Mouse (Mus musculus) right cerebral cortex, postnatal 14 days (tissue): ENCODE results near the gene Trim39.
A peak's percentile ranks its signal among the peaks of the same experiment; 100 is the strongest.

Experiments used
- DNase-seq: peaks from one replicate; pipeline ENCODE4 v3.0.0; 2022

Gene Trim39

DNA sequence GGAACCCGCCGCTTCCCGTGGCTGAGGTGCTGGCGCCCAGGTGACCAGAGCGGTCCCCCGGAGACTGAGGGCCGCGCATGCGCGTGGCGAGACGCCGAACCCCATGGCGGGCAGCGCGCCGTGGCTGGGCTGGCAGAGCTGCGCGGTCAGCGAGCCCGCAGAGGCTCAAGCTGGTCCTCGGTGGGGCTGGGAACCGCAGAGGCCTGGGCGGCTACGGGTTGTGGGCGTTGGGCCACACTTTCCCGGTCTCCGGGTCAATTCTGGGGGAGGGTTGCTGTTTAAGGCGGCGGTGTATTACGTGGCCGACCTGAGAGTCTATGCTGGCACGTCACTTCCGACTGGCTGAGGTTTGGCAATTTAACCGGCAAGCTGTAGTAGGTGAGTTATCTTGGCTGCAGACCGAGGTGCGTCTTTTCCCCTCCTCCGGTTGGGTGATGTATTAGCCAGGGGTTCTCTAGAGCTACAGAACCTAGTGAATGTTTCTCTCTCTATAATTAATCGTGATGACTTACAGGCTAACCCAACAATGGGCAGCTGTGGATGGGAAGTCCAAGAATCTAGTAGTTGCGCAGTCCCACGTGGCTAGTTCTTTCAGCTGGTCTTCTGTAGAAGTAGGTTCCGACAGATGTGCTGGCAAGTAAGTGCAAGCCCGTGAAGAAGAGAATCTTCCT, at the start of gene Trim39:
Trim39 (minus strand) TSS at position 662 of the 671 bp plus-strand sequence.
- no peak for DNase-seq

- DNase-seq, result no peak
Observed at GRCm38 (mm10) chr17:36315689-36316253, 43.7 kb upstream of the Trim39 start.

DNA sequence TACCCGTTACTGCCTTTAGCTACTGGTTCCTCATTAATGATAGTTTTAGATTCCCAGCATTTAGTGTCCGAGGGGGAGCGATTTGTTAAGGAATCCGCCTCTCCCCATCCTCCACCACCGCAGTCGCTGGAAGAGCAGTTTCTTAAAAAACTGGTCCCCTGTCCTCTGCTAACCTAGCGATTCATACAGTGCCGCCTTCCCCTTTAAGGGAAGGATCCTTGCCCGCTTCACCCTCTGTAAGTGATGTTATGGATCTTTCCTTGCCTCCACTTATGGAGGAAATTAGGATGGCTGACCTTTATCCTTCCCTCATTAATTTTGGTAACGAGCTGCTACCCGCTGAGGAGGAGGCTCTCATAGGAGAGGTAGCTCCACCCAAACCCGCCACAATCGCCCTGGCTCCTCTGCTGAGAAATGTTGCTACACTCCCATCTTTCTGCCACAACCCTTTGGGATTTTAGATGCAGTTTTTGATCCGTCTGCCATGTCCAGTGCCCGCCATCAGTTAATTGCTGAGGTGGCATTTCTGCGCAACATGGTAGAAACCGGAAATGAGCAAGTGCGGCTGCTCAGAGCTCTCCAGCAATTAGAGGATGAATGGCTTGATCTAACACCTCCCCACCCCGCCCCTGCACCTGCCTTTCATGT, 43.1 kb upstream of the Trim39 start:
- DNase-seq, result peak; percentile 61

DNA sequence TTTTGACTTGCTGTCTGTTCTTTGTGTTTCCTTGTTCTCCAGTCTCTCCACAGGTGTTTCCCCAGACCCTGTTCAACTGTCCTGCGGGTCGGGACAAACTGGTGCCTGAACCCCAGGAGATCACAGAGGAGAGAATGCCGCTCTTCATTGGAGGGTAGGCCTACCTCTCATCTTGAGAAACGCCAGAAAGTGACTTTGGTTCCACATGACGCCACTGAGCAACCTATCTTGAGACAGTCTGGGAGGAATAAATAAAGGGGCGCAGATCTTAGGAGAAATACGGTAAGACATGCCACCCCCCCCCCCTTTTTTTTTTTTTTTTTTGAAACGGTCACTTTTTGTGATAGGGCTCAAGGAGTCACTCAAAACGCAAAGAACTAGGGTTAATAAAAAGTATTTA, 42.5 kb upstream of the Trim39 start:
- DNase-seq, result no peak

DNA sequence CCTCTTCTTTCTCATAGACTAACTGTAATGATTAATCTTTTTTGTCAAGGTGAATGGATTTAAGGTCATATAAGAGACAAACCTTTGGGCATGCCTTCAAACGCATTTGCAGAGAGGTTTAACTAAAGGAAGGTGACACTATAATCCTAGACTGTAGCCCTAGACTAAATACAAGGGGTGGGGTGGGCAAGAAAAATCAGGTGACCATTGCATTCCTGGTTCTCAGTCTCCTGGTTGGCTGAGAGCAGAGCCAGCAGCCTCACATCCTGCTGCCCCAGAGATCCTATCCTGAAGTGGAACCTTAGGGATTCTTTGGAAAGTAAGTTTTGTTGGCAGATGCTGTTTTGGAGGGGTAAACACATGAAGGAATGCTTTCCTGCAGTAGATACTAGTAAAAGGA, 37.2 kb upstream of the Trim39 start:
- DNase-seq, result no peak

GRCm38 (mm10) chr17:36308855-36309254, 36.8 kb upstream of the Trim39 start:
- DNase-seq, result peak; percentile 66

DNA sequence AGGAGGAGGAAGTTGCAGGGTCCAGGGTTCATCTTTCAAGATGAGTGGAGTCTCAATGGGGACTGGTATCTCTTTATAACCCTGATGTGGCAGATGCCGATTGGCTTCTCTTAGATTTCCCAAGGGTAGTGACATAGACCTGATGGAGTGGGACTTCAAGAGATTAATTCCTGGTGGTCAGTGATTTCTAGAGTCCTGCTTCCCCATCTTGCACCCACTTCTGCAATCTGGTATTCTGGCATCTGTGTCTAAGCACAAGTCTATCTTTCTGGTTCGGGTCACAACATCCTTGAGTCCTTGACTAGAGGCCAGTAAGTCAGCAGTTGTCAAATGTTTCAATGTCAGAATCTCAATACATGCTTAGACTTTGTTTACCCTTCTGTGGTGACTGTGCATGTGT, 14.3 kb upstream of the Trim39 start, which contains the start of gene H2-M10.2:
H2-M10.2 (minus strand) TSS at position 101 of the 400 bp plus-strand sequence.
- DNase-seq, result no peak

- no peak for DNase-seq
Observed at GRCm38 (mm10) chr17:36281521-36282245, 9.6 kb upstream of the Trim39 start.

GRCm38 (mm10) chr17:36274776-36275175, 2.7 kb upstream of the Trim39 start:
- no peak for DNase-seq

GRCm38 (mm10) chr17:36273796-36274195, 1.7 kb upstream of the Trim39 start:
- DNase-seq, result no peak

GRCm38 (mm10) chr17:36272643-36273366, 758 bp upstream of the Trim39 start:
- DNase-seq, result no peak

DNA sequence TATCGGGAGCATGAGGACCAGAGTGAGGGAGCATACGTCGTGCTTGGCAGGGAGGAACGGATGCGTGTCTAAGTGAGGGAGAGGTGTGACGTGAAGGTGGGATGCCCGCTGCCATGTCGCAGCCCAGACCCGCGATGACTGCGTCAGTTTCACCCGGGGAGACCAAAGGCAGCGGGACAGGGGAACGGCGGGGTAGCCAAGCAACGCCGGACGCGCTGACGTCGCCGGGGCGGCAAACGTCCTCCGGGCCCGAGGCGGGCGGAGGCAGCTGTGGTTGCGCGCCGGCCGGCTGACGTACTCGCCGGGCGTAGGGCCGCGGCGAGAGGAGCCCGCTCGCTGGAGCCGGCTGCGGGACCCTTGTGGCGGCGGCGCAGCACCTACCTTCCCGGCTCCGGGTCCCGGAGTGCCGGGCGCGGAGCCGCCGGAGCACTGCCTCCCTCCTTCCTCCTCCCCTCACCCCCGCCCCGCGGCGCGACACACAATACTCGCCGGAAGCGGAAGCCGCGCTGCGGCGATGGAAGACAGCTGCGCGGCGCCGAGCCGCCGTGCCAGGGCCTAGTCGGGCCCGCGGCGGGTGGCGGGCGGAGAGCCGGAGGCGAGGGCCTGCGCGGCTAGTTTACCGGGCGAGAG, 976 bp downstream of the Trim39 start:
- peak; percentile 88 for DNase-seq

DNA sequence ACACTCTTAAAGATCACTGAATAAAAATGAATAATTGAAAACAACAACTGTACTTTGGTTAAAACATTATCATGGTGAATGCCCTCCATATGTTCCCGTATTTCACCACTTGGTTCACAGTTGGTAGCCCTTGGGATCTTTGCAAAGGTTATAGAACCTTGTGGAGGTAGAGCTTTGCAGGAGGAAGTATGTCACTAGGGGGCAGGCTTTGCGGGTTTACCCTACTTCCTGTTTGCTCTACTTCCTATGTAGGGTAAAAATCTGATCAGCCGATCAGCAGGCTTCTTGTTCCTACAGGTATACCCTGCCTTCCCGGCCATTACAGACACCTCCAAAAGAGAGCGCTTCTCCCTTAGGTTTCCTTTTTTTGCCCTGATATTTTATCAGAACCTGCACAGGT, 6.2 kb downstream of the Trim39 start:
- no peak for DNase-seq

DNA sequence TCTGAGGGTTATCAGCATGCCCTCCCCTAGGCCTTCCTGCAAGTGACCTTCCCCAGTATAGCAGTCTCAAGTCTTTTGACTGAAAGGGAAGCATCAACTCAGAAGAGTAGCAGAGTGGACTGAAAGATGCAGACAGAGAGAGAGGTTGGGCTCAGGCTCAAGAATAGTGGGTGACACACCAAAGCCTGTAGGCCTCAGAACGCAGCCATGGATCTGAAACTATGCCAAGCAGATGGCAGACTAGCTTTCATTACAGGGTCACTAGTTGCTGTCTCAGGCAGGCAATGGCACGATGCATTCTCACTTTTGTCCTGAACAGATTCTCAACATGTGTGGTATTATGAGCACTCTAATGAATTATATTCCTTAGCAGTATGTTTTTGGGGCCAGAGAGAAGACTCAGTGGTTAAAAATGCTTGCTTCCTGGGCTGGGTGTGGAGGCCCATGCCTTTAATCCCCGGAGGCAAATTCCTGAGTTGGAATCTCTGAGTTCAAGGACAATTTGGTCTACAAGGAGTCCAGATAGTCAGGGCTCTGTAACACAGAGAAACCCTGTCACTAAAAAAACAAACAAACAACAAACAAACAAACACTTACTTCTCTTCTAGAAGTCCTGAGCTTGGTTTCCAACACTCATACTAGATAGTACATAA, 7.6 kb downstream of the Trim39 start:
- no peak for DNase-seq

GRCm38 (mm10) chr17:36261511-36262166, 10.4 kb downstream of the Trim39 start:
- no peak for DNase-seq

DNA sequence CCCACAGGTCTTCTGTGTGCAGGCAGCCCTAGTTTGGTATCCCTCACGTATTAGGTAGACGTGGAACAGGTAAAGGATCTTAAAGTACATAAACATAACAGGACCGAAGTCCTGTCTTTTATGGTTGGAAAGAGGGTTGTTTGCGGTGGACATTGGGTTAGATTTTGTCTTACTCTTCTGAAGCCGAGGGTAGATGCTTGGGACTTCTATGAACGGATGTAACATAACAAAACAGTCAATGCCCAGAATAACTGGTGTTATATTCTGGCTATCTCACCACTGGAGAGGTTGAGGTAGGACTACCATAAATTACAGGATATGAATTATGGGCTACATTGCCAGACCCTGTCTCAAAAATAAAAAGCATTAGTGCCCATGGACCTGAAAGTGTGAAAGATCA, 14.1 kb downstream of the Trim39 start, which contains the start of gene Rpp21:
Rpp21 (minus strand) TSS at position 101 of the 400 bp plus-strand sequence.
- DNase-seq, result no peak

GRCm38 (mm10) chr17:36257241-36257947, 14.7 kb downstream of the Trim39 start:
- peak; percentile 81 for DNase-seq

- no peak for DNase-seq
Observed at GRCm38 (mm10) chr17:36253087-36253600, 18.9 kb downstream of the Trim39 start.

GRCm38 (mm10) chr17:36252250-36252876, 19.7 kb downstream of the Trim39 start:
- no peak for DNase-seq

DNA sequence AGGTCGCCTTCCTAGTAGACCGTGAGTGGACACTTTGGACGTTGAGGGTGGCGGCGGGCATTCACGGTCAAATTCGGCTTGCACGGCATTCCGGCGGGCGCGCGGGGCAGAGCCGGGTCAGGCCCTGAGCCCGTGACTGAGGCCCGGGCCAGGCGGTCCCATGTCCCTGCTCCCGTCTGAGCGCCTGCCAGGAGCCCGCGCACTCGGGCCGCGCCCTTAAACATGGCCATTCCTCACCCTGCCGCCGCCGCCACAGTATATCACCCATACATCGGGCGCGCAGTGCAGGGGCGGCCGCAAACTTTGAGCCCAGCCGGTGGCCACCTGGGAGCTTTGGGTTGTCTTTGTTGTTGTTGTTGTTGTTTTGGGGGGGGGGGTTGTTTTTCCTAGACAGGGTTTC, 23.2 kb downstream of the Trim39 start:
- no peak for DNase-seq
